Mouse (Mus musculus) lung, postnatal 0 days (tissue): ENCODE results near the gene Lypd9.

Source experiments
- CTCF ChIP-seq: IDR thresholded peaks from 2 replicates; pipeline ENCODE4 v1.5.1; 2016; ENCODE audit warnings: antibody characterized with exemption, mild to moderate bottlenecking
- EP300 ChIP-seq: IDR thresholded peaks from 2 replicates; pipeline ENCODE4 v1.6.1; 2016; ENCODE audit warnings: antibody characterized with exemption, mild to moderate bottlenecking, control low read depth

DNA sequence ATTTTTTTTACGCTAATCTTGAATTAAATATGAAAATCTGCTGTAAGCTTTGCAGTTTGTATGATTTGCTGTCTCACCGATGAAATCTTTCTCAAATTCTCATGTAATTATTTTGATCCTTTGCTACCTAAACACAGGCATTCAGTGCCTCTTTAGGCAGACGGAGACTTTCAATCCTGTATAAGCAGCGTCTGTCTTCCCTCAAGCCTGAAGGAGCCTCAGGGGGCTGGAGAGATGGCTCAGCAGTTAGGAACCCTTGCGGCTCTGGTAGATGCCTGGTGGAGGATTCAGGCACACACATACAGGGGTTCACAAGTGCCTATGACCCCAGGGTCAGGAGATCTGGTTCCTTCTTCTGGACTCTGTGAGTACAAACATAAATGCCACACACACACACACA lies 52.1 kb downstream of the Lypd9 start:
- TF ChIP-seq EP300 (no peak), CTCF (no peak)
